Mouse (Mus musculus) stomach, embryonic 15.5 days (tissue): ENCODE data around the gene Als2cl. TPM values are rescaled to one million over a fixed set of nuclear protein-coding genes. Genes with fewer than 3 reads are reported as not detected.

Source experiments
- ATAC-seq: fragments of 200-750 bp; cut with Nextera tagmentation; 2 replicates; pipeline ENCODE4 v1.8.0; 2017; ENCODE audit warnings: low read depth, moderate number of reproducible peaks, moderate TSS enrichment; ENCODE audit not compliant: insufficient read depth, low FRiP score
- H3K27ac ChIP-seq: fragments of 300-500 bp; sonication (generic); 2 replicates; pipeline ENCODE4 v1.5.1; 2015; ENCODE audit warnings: mild to moderate bottlenecking, inconsistent platforms
- H3K27me3 ChIP-seq: fragments of 300-500 bp; sonication (generic); replicated peaks from 2 replicates; pipeline ENCODE4 v1.6.1; 2015; ENCODE audit warnings: inconsistent platforms
- H3K36me3 ChIP-seq: fragments of 300-500 bp; sonication (generic); 2 replicates; pipeline ENCODE4 v1.6.1; 2015; ENCODE audit warnings: inconsistent platforms
- H3K4me1 ChIP-seq: fragments of 300-500 bp; sonication (generic); 2 replicates; pipeline ENCODE4 v1.6.1; 2015; ENCODE audit warnings: inconsistent platforms
- H3K4me2 ChIP-seq: fragments of 300-500 bp; sonication (generic); 2 replicates; pipeline ENCODE4 v1.6.1; 2015; ENCODE audit warnings: mild to moderate bottlenecking, inconsistent platforms
- H3K4me3 ChIP-seq: fragments of 300-500 bp; sonication (generic); replicated peaks from 2 replicates; pipeline ENCODE4 v1.5.1; 2015; ENCODE audit warnings: inconsistent platforms
- H3K9ac ChIP-seq: fragments of 300-500 bp; sonication (generic); 2 replicates; pipeline ENCODE4 v1.6.1; 2015; ENCODE audit warnings: inconsistent platforms
- H3K9me3 ChIP-seq: fragments of 300-500 bp; sonication (generic); 2 replicates; pipeline ENCODE4 v1.6.1; 2016; ENCODE audit warnings: inconsistent platforms
- WGBS: fragments of 180-500 bp; shearing (Covaris S2); methylation state at CpG from one replicate; pipeline ENCODE4 v1.1.7; 2015; 5-methylcytosine and 5-hydroxymethylcytosine counted together
- polyA plus RNA-seq: library from polyadenylated mRNA; unstranded; fragments of >200 nt; fragmentation: Nextera tagmentation; extraction: Ambion mirVana; gene quantifications from 2 replicates; pipeline ENCODE4 v1.2.1, GENCODE M21; 2015

The Als2cl gene
- polyA plus RNA-seq, 1 experiment from 2014 or later = 6.0 TPM

GRCm38 (mm10) chr9:110887388-110888303, 8.0 kb downstream of the Als2cl start:
- no peaks in the 10 kb centered on the region for H3K36me3 ChIP-seq
- H3K9ac ChIP-seq = no peak overlapping the region
- WGBS = 60% methylated on average over 9 of the region's 9 CpGs
- no peak overlapping the region for H3K4me3 ChIP-seq
- ATAC-seq = no peak
- H3K27me3 ChIP-seq = no peaks in the 10 kb centered on the region
- peaks cover 7% of the 10 kb centered on the region; the same call in 1 of the 2 replicates for H3K4me1 ChIP-seq
- H3K4me2 ChIP-seq = no peak overlapping the region
- H3K9me3 ChIP-seq = no peaks in the 10 kb centered on the region
- no peak overlapping the region for H3K27ac ChIP-seq

GRCm38 (mm10) chr9:110888935-110889334, 9.3 kb downstream of the Als2cl start:
- Histone ChIP-seq H3K36me3 (no peaks in the 10 kb centered on the region), H3K27ac (no peak overlapping the region), H3K4me2 (no peak overlapping the region), H3K9ac (no peak overlapping the region), H3K9me3 (no peaks in the 10 kb centered on the region), H3K4me3 (no peak overlapping the region), H3K4me1 (peaks cover 7% of the 10 kb centered on the region; the same call in 1 of the 2 replicates), H3K27me3 (no peaks in the 10 kb centered on the region)
- 95% methylated on average over 14 of the region's 14 CpGs for WGBS
- ATAC-seq = no peak

GRCm38 (mm10) chr9:110890026-110890783, 10.5 kb downstream of the Als2cl start:
- Histone ChIP-seq H3K27me3 (no peaks in the 10 kb centered on the region), H3K4me1 (peaks cover 7% of the 10 kb centered on the region; the same call in 1 of the 2 replicates), H3K4me2 (peak overlapping the region; percentile 19; the same call in 1 of the 2 replicates), H3K9ac (no peak overlapping the region), H3K27ac (no peak overlapping the region), H3K4me3 (no peak overlapping the region), H3K36me3 (no peaks in the 10 kb centered on the region), H3K9me3 (no peaks in the 10 kb centered on the region)
- ATAC-seq = peak; percentile 42; the same call in 1 of the 2 replicates
- WGBS = 13% methylated on average over 21 of the region's 21 CpGs

GRCm38 (mm10) chr9:110891077-110891828, 11.6 kb downstream of the Als2cl start:
- Histone ChIP-seq H3K36me3 (no peaks in the 10 kb centered on the region), H3K27ac (no peak overlapping the region), H3K27me3 (no peaks in the 10 kb centered on the region), H3K4me3 (no peak overlapping the region), H3K9me3 (no peaks in the 10 kb centered on the region), H3K9ac (no peak overlapping the region), H3K4me2 (no peak overlapping the region), H3K4me1 (peaks cover 8% of the 10 kb centered on the region)
- 73% methylated on average over 12 of the region's 12 CpGs for WGBS
- ATAC-seq = no peak

- H3K27me3 ChIP-seq = no peaks in the 10 kb centered on the region
- no peak for ATAC-seq
- no peak overlapping the region for H3K4me2 ChIP-seq
- H3K9me3 ChIP-seq = no peaks in the 10 kb centered on the region
- no peak overlapping the region for H3K9ac ChIP-seq
- no peak overlapping the region for H3K4me3 ChIP-seq
- WGBS = 83% methylated on average over 3 of the region's 3 CpGs
- no peak overlapping the region for H3K27ac ChIP-seq
- H3K4me1 ChIP-seq = peaks cover 12% of the 10 kb centered on the region
- H3K36me3 ChIP-seq = no peaks in the 10 kb centered on the region
Observed at GRCm38 (mm10) chr9:110892552-110892951, 12.9 kb downstream of the Als2cl start.

- Histone ChIP-seq H3K36me3 (no peaks in the 10 kb centered on the region), H3K4me1 (peaks cover 12% of the 10 kb centered on the region), H3K9me3 (no peaks in the 10 kb centered on the region), H3K4me2 (no peak overlapping the region), H3K9ac (no peak overlapping the region), H3K27ac (no peak overlapping the region), H3K4me3 (no peak overlapping the region), H3K27me3 (no peaks in the 10 kb centered on the region)
- WGBS = 72% methylated on average over 10 of the region's 10 CpGs
- ATAC-seq = no peak
Observed at GRCm38 (mm10) chr9:110893429-110893828, 13.8 kb downstream of the Als2cl start.

GRCm38 (mm10) chr9:110895507-110895906, 15.8 kb downstream of the Als2cl start:
- Histone ChIP-seq H3K4me2 (no peak overlapping the region), H3K9me3 (no peaks in the 10 kb centered on the region), H3K27ac (no peak overlapping the region), H3K4me1 (peaks cover 8% of the 10 kb centered on the region; the same call in 1 of the 2 replicates), H3K36me3 (no peaks in the 10 kb centered on the region), H3K27me3 (no peaks in the 10 kb centered on the region), H3K4me3 (no peak overlapping the region), H3K9ac (no peak overlapping the region)
- WGBS = 55% methylated on average over 5 of the region's 5 CpGs
- no peak for ATAC-seq

GRCm38 (mm10) chr9:110895994-110896393, 16.3 kb downstream of the Als2cl start:
- Histone ChIP-seq H3K4me3 (no peak overlapping the region), H3K27ac (no peak overlapping the region), H3K27me3 (no peaks in the 10 kb centered on the region), H3K36me3 (no peaks in the 10 kb centered on the region), H3K9ac (no peak overlapping the region), H3K4me2 (no peak overlapping the region), H3K4me1 (peaks cover 6% of the 10 kb centered on the region; the same call in 1 of the 2 replicates), H3K9me3 (no peaks in the 10 kb centered on the region)
- 26% methylated on average over 7 of the region's 7 CpGs for WGBS
- ATAC-seq = 0 out of 2 replicates have a peak, but pooled peaks have one; percentile 17

- 12% methylated on average over 6 of the region's 6 CpGs for WGBS
- Histone ChIP-seq H3K9ac (no peak overlapping the region), H3K27ac (no peak overlapping the region), H3K4me1 (peaks cover 6% of the 10 kb centered on the region; the same call in 1 of the 2 replicates), H3K9me3 (no peaks in the 10 kb centered on the region), H3K27me3 (no peaks in the 10 kb centered on the region), H3K36me3 (no peaks in the 10 kb centered on the region), H3K4me3 (no peak overlapping the region), H3K4me2 (no peak overlapping the region)
- 0 out of 2 replicates have a peak, but pooled peaks have one; percentile 16 for ATAC-seq
Observed at GRCm38 (mm10) chr9:110896595-110896994, 16.9 kb downstream of the Als2cl start.

GRCm38 (mm10) chr9:110899451-110900008, 19.9 kb downstream of the Als2cl start:
- Histone ChIP-seq H3K27ac (no peak overlapping the region), H3K36me3 (no peaks in the 10 kb centered on the region), H3K4me1 (peaks cover 6% of the 10 kb centered on the region; the same call in 1 of the 2 replicates), H3K4me2 (no peak overlapping the region), H3K4me3 (no peak overlapping the region), H3K27me3 (no peaks in the 10 kb centered on the region), H3K9me3 (no peaks in the 10 kb centered on the region), H3K9ac (no peak overlapping the region)
- ATAC-seq = no peak
- 56% methylated on average over 10 of the region's 10 CpGs for WGBS

- no peak for ATAC-seq
- WGBS = 89% methylated on average over 6 of the region's 6 CpGs
- no peaks in the 10 kb centered on the region for H3K27me3 ChIP-seq
- H3K4me3 ChIP-seq = no peak overlapping the region
- peaks cover 5% of the 10 kb centered on the region; the same call in 1 of the 2 replicates for H3K4me1 ChIP-seq
- no peaks in the 10 kb centered on the region for H3K9me3 ChIP-seq
- no peaks in the 10 kb centered on the region for H3K36me3 ChIP-seq
- H3K27ac ChIP-seq = no peak overlapping the region
- no peak overlapping the region for H3K4me2 ChIP-seq
- no peak overlapping the region for H3K9ac ChIP-seq
Observed at GRCm38 (mm10) chr9:110901204-110901603, 21.5 kb downstream of the Als2cl start.
